Mouse (Mus musculus) MEL (cell line): Measurements from ENCODE around the gene Cyp4f16.

Source experiments
- CHD2 ChIP-seq: IDR thresholded peaks from 2 replicates; pipeline ENCODE4 v1.6.1; 2011; ENCODE audit warnings: low read length, improper control_type of control experiment
- CTCF ChIP-seq, 3 experiments: IDR thresholded peaks in 2 of 3; conservative IDR thresholded peaks in 1 of 3; 2 replicates each; pipeline ENCODE4 v1.5.1; 2011 to 2012; ENCODE audit warnings: low read length in 3 of 3, low read depth in 2 of 3, mild to moderate bottlenecking in 2 of 3, improper control_type of control experiment in 1 of 3, inconsistent platforms in 1 of 3, mixed read lengths in 1 of 3, moderate library complexity in 1 of 3; ENCODE audit not compliant: control insufficient read depth in 1 of 3, insufficient read depth in 1 of 3, poor library complexity in 1 of 3, severe bottlenecking in 1 of 3
- EP300 ChIP-seq, 2 experiments: IDR thresholded peaks; 2 replicates each; pipeline ENCODE4 v1.6.1; 2011; ENCODE audit warnings: improper control_type of control experiment in 2 of 2, low read length in 2 of 2, low read depth in 1 of 2, mild to moderate bottlenecking in 1 of 2
- MAX ChIP-seq: IDR thresholded peaks from 2 replicates; pipeline ENCODE4 v1.6.1; 2011; ENCODE audit warnings: low read length, improper control_type of control experiment
- MAZ ChIP-seq: IDR thresholded peaks from 2 replicates; pipeline ENCODE4 v1.6.1; 2012; ENCODE audit warnings: low read depth, mild to moderate bottlenecking, inconsistent platforms, low read length, improper control_type of control experiment
- MEF2A ChIP-seq: IDR thresholded peaks from 2 replicates; pipeline ENCODE4 v1.6.1; 2014; ENCODE audit warnings: low read depth, mild to moderate bottlenecking, inconsistent platforms, low read length, improper control_type of control experiment; ENCODE audit not compliant: poor library complexity, insufficient replicate concordance, severe bottlenecking; ENCODE audit errors: extremely low read depth
- MYB ChIP-seq: IDR thresholded peaks from 2 replicates; pipeline ENCODE4 v1.6.1; 2011; ENCODE audit warnings: mild to moderate bottlenecking, low read depth, low read length, improper control_type of control experiment
- POLR2A ChIP-seq, 2 experiments: IDR thresholded peaks; 2 replicates each; pipeline ENCODE4 v1.6.1; 2011 to 2012; ENCODE audit warnings: low read length in 2 of 2, mild to moderate bottlenecking in 2 of 2, control low read depth in 1 of 2, improper control_type of control experiment in 1 of 2, low read depth in 1 of 2, moderate library complexity in 1 of 2; ENCODE audit not compliant: control insufficient read depth in 1 of 2, insufficient read depth in 1 of 2, poor library complexity in 1 of 2
- POLR2AphosphoS5 ChIP-seq: IDR thresholded peaks from 2 replicates; pipeline ENCODE4 v1.6.1; 2012; ENCODE audit warnings: low read depth, borderline replicate concordance, mild to moderate bottlenecking, inconsistent platforms, low read length, moderate library complexity, mixed read lengths
- SMC3 ChIP-seq: IDR thresholded peaks from 2 replicates; pipeline ENCODE4 v1.6.1; 2011; ENCODE audit warnings: low read depth, low read length, improper control_type of control experiment
- UBTF ChIP-seq: IDR thresholded peaks from 2 replicates; pipeline ENCODE4 v1.6.1; 2012; ENCODE audit warnings: low read depth, mild to moderate bottlenecking, inconsistent platforms, low read length, improper control_type of control experiment, moderate library complexity, borderline replicate concordance; ENCODE audit not compliant: insufficient read depth
- ZC3H11A ChIP-seq: IDR thresholded peaks from 2 replicates; pipeline ENCODE4 v1.6.1; 2012; ENCODE audit warnings: low read depth, mild to moderate bottlenecking, inconsistent platforms, low read length, improper control_type of control experiment

DNA sequence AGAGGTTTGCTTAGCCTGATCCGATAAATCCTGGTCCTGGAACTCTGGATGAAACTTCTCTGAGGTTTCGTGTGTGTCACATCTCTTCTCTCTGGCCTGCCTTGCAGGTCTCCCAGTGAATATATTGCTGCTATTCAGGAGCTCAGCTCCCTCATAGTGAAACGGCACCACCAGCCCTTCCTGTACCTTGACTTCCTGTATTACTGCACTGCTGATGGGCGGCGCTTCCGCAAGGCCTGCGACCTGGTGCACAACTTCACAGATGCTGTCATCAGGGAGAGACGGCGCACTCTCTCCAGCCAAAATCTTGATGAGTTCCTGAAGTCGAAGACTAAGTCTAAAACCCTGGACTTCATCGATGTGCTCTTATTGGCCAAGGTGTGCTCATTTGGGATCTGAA, 12.5 kb upstream of the Cyp4f16 start:
- TF ChIP-seq MAX (no peak), CHD2 (no peak), CTCF (IDR thresholded peaks at IDR 0.05 in 2 of 3, conservative IDR thresholded peaks at IDR 0.05 in 1 of 3; ENCODE audit: control insufficient read depth in 1 of 3, insufficient read depth in 1 of 3, low read depth in 2 of 3, low read length in 3 of 3, poor library complexity in 1 of 3, severe bottlenecking in 1 of 3) (no peak), EP300 (IDR thresholded peaks at IDR 0.05; ENCODE audit: low read depth in 1 of 2, low read length in 2 of 2) (no peak), UBTF (no peak), MEF2A (no peak), ZC3H11A (no peak), POLR2A (IDR thresholded peaks at IDR 0.05; ENCODE audit: control insufficient read depth in 1 of 2, insufficient read depth in 1 of 2, low read depth in 1 of 2, low read length in 2 of 2, poor library complexity in 1 of 2) (no peak), MYB (no peak), SMC3 (no peak), POLR2AphosphoS5 (no peak), MAZ (no peak)
